In the genomic region with DNA sequence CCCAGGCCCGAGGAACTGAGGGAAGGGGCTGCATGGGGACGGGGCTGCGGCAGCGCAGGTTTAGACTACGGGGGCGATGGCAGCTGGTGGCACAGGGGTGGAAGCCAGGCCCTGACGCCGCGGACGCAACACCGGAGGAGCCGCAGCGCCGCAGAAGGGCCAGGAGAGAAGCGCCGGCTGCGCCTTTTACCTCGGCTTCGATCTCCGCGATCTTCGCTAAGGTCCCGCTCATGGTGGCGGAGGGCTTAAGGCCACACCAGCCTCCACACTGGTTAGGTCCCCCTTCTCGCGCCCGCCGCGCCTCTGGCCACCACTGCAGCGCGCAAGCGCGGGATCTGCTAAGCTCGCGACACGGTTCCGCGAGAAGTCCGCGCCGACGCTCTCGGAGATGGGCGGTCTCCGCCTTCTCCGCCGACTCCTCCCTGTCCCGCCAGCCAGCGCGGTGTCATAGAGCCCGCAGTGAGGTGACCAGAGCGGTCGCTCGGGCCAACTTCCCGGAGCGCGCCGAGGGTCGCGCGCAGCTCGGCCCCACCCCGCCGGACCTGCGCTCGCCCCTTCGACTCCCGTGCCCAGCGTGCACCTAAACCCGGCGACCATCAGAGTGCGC, we compare ENCODE assay signal across 8 mouse cellular contexts. TPM values are rescaled to one million over a fixed set of nuclear protein-coding genes. Genes with fewer than 3 reads are reported as not detected.
DNase-seq lines count a peak whose midpoint lies in the region; ATAC-seq lines count a peak whose summit lies in the region.

A gene (minus strand): TSS at position 337 of the 607 bp plus-strand sequence.

- peak within 1 kb of the TSS; percentile 99 for H3K9ac ChIP-seq in hindbrain, embryonic 14.5 days

- under 1% methylated on average over 65 of the region's 72 CpGs for WGBS in hindbrain, embryonic 14.5 days

- peak within 1 kb of the TSS; percentile 72 for H3K4me2 ChIP-seq in hindbrain, embryonic 14.5 days (replicated peaks)

- H3K4me1 ChIP-seq in hindbrain, embryonic 14.5 days (replicated peaks; ENCODE audit: control insufficient read depth, insufficient read depth, low read length), result peaks cover 18% of the 10 kb centered on the region

- H3K27ac ChIP-seq in hindbrain, embryonic 14.5 days, result peak within 1 kb of the TSS; percentile 95

- H3K27me3 ChIP-seq in hindbrain, embryonic 14.5 days (ENCODE audit: control insufficient read depth, insufficient read depth, low read length), result no peaks in the 10 kb centered on the region

- H3K4me3 ChIP-seq in hindbrain, embryonic 14.5 days (replicated peaks; ENCODE audit: low read length), result peak within 1 kb of the TSS; percentile 98

- peaks cover 32% of the 10 kb centered on the region for H3K36me3 ChIP-seq in hindbrain, embryonic 14.5 days (replicated peaks; ENCODE audit: control insufficient read depth, insufficient read depth)

- H3K9me3 ChIP-seq in hindbrain, embryonic 14.5 days (ENCODE audit: control insufficient read depth, low read length), result no peaks in the 10 kb centered on the region

- peak; percentile 97 for DNase-seq in R1 (ENCODE audit: low read depth, low spot score)
- peak; percentile 93 to 96 for DNase-seq in cerebellum, postnatal 25 days
- peak; percentile 77 to 87 for DNase-seq in frontal cortex, postnatal 25 days (ENCODE audit: low spot score in 2 of 2)
- peak; percentile 97 for DNase-seq in hindbrain, embryonic 14.5 days (ENCODE audit: low spot score)
- peak; percentile 92 to 94 for DNase-seq in layer of hippocampus, postnatal 36 days
- peak; percentile 96 for DNase-seq in lung, postnatal 36 days
- DNase-seq in retina, postnatal 1 day, result peak; percentile 99
- DNase-seq in urinary bladder, adult 18-20 months (ENCODE audit: low spot score in 2 of 2), result peak; percentile 89 to 91

- ATAC-seq in hindbrain, embryonic 14.5 days (ENCODE audit: low FRiP score), result peak; percentile 99

RNA-seq across cellular contexts. Expression of the gene that starts here (rescaled TPM):
- 206 and 216 TPM in 2 replicates for polyA plus RNA-seq in hindbrain, embryonic 14.5 days (2014; fragmentation: Nextera tagmentation; extraction: Ambion mirVana)
- 100 to 1,000 TPM in 1 of 2 experiments, 10 to 100 TPM in 1; 96.5 to 101 TPM for total RNA-seq in layer of hippocampus, postnatal 36 days (2021)

Comparison
In these comparisons a context has a peak if more than half of its experiments do, and no peak if none do; other contexts are left out.
1. Peak in every context shown above with its lines: DNase-seq, ATAC-seq, H3K4me3 ChIP-seq and H3K27ac ChIP-seq.